Mouse (Mus musculus) G1E (cell line): ENCODE measurements around the gene Mettl24.

ENCODE experiments used
- CTCF ChIP-seq: IDR thresholded peaks from 2 replicates; pipeline ENCODE4 v1.5.1; 2012; ENCODE audit warnings: low read depth, low read length, inconsistent platforms, mixed read lengths
- GATA1 ChIP-seq: IDR thresholded peaks from 2 replicates; pipeline ENCODE4 v1.6.1; 2012; ENCODE audit warnings: borderline replicate concordance, low read length, inconsistent platforms, mixed read lengths
- TAL1 ChIP-seq: conservative IDR thresholded peaks from 2 replicates; pipeline ENCODE4 v1.6.1; 2012; ENCODE audit warnings: low read depth, low read length, inconsistent platforms, mixed read lengths

DNA sequence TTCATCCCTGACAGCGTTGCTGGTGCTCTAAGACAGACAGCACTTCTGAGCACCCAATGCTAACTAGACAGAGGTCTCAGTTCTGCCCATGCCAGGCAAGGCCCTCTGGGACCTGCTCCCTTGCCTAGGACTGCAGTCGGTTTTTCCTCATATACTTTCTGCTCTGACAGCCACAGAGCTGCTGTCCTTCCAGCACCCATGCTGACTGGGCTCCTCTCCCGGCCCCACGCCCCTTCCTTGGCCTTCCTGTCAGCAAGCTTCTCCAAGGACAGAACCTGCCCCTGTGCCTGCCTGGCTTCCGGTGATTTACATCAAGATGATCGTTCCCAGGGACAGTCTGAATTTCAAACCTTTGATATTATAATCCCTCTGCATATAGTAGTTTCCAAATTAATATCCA, 162.5 kb downstream of the Mettl24 start:
- TF ChIP-seq CTCF (no peak), TAL1 (no peak), GATA1 (no peak)
